Mouse (Mus musculus) stomach, postnatal 0 days (tissue): ENCODE measurements at regions not wholly inside any gene's neighbourhood (a gene's known extent, or its start where the extent isn't known, plus 50 kb on each side); places are given as distances from the start of the nearest gene placed in this dataset.
"Not testable (repeated sequence)": the region's sequence is repeated elsewhere in the genome, so short reads cannot be mapped to it uniquely, and the experiment has no call there.

Experiments used
- ATAC-seq: fragments of 200-750 bp; cut with Nextera tagmentation; 2 replicates; pipeline ENCODE4 v1.8.0; 2017; ENCODE audit not compliant: low FRiP score, low TSS enrichment
- DNase-seq: peaks from one replicate; pipeline ENCODE4 v3.0.0-alpha.2; 2016; ENCODE audit warnings: low spot score
- H3K27ac ChIP-seq: fragments of 300-500 bp; sonication (generic); replicated peaks from 2 replicates; pipeline ENCODE4 v1.5.1; 2014; ENCODE audit warnings: mild to moderate bottlenecking, control low read depth
- H3K27me3 ChIP-seq: fragments of 300-500 bp; sonication (generic); 2 replicates; pipeline ENCODE4 v1.6.1; 2014; ENCODE audit warnings: low read length; ENCODE audit not compliant: control insufficient read depth, insufficient read depth
- H3K36me3 ChIP-seq: fragments of 300-500 bp; sonication (generic); 2 replicates; pipeline ENCODE4 v1.6.1; 2014; ENCODE audit warnings: low read length, mixed read lengths; ENCODE audit not compliant: control insufficient read depth, insufficient read depth
- H3K4me1 ChIP-seq: fragments of 300-500 bp; sonication (generic); replicated peaks from 2 replicates; pipeline ENCODE4 v1.6.1; 2014; ENCODE audit warnings: antibody characterized with exemption; ENCODE audit not compliant: control insufficient read depth, insufficient read depth
- H3K4me2 ChIP-seq: fragments of 300-500 bp; sonication (generic); replicated peaks from 2 replicates; pipeline ENCODE4 v1.6.1; 2014; ENCODE audit warnings: low read depth, mild to moderate bottlenecking, control low read depth, moderate library complexity
- H3K4me3 ChIP-seq: fragments of 300-500 bp; sonication (generic); 2 replicates; pipeline ENCODE4 v1.5.1; 2014; ENCODE audit warnings: low read depth, low read length, control low read depth
- H3K9ac ChIP-seq: fragments of 300-500 bp; sonication (generic); 2 replicates; pipeline ENCODE4 v1.6.1; 2014; ENCODE audit warnings: mild to moderate bottlenecking, low read length, control low read depth, mixed read lengths
- H3K9me3 ChIP-seq: fragments of 300-500 bp; sonication (generic); 2 replicates; pipeline ENCODE4 v1.6.1; 2016; ENCODE audit warnings: low read length; ENCODE audit not compliant: control insufficient read depth
- CTCF ChIP-seq: IDR thresholded peaks from 2 replicates; pipeline ENCODE4 v1.5.1; 2016; ENCODE audit warnings: antibody characterized with exemption, low read depth, mild to moderate bottlenecking, moderate library complexity
- EP300 ChIP-seq: optimal IDR thresholded peaks from 2 replicates; pipeline ENCODE3; 2016; ENCODE audit warnings: antibody characterized with exemption
- WGBS: fragments of 180-500 bp; shearing (Covaris S2); extraction: QIAGEN DNeasy Blood & Tissue Kit; methylation state at CpG from one replicate; pipeline ENCODE4 v1.1.7; 2014; 5-methylcytosine and 5-hydroxymethylcytosine counted together

- TF ChIP-seq CTCF (no peak), EP300 (no peak)
- DNase-seq (no peak), ATAC-seq (no peak)
- no peak overlapping the region for H3K9ac ChIP-seq
- no peak overlapping the region for H3K4me2 ChIP-seq
- no peaks in the 10 kb centered on the region for H3K9me3 ChIP-seq
- no peaks in the 10 kb centered on the region for H3K4me1 ChIP-seq
- WGBS, result 78% methylated on average over 30 of the region's 30 CpGs
- H3K27me3 ChIP-seq, result no peaks in the 10 kb centered on the region
- no peaks in the 10 kb centered on the region for H3K36me3 ChIP-seq
- H3K4me3 ChIP-seq, result no peak overlapping the region
- no peak overlapping the region for H3K27ac ChIP-seq
These were observed 130.2 kb upstream of the Rhobtb1 start for GRCm38 (mm10) chr10:69020811-69021743.

GRCm38 (mm10) chr10:69033410-69033809, 117.8 kb upstream of the Rhobtb1 start:
- no peak for DNase-seq
- Histone ChIP-seq H3K4me1 (no peaks in the 10 kb centered on the region), H3K36me3 (no peaks in the 10 kb centered on the region), H3K4me2 (no peak overlapping the region), H3K4me3 (no peak overlapping the region), H3K27ac (no peak overlapping the region), H3K9ac (no peak overlapping the region), H3K9me3 (no peaks in the 10 kb centered on the region), H3K27me3 (no peaks in the 10 kb centered on the region)
- WGBS, result 77% methylated on average over 9 of the region's 9 CpGs
- no peak for ATAC-seq
- TF ChIP-seq EP300, result no peak
- no peak for TF ChIP-seq CTCF

DNA sequence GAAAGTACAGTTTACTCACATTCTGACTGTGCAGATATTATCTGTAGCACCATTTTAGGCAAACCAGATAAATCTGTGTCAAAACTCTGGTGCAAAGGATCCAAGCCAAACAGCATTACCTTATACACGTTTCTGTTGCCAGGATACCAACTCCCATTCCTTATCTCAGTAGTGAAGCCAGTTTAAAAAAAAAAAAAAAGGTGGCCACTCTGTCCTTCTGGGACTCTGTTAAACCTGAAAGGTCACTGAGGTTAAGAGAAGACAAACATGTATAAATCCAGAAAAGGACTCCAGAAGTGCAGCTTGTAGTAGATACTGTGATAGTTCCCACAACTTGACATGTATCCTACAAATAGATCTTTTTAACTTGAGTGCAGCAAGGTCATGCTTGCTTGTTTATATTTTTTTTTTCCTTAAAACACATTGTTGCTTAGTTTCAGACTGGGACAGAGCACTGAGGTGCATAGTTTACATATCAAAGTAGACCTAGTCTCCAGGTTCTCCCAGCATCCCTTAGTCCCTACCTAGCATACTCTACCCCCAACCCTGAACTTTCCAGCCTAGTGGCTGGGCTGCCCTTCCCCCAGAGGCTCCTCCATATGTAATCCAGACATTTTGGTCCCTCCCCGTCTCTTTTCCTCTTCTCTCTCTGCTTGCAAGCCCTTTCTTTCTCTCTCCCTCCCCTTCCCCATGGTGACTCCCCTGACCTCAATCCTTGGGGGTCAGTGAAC, 116.7 kb upstream of the Rhobtb1 start:
- no peak overlapping the region for H3K4me2 ChIP-seq
- DNase-seq, result no peak
- no peak overlapping the region for H3K4me3 ChIP-seq
- no peaks in the 10 kb centered on the region for H3K9me3 ChIP-seq
- no peaks in the 10 kb centered on the region for H3K27me3 ChIP-seq
- no peaks in the 10 kb centered on the region for H3K36me3 ChIP-seq
- TF ChIP-seq EP300 (no peak), CTCF (no peak)
- WGBS, result 44% methylated on average over 2 of the region's 2 CpGs
- H3K27ac ChIP-seq, result no peak overlapping the region
- ATAC-seq, result no peak
- no peak overlapping the region for H3K9ac ChIP-seq
- no peaks in the 10 kb centered on the region for H3K4me1 ChIP-seq

DNA sequence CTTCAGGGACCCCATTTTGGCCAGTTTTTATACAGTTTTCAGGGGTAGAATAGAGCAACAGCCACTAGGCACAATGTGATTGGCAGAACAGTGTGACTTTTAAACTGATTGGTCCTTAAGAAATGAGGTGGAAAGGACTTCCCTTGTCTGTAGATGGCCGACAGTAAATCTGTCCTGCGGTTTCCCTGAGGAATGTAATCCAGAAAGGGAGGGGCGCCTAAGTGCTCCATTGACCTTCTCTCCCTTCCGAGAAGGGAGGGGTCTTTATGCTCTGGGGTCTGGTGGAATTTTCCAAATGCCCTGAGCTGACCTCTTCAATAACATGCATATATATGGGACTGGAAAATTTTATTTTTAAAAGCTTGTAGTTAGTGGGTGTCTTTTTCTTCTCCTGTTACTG, 115.7 kb upstream of the Rhobtb1 start:
- not testable (repeated sequence) for H3K9me3 ChIP-seq, DNase-seq, ATAC-seq, H3K4me3 ChIP-seq, H3K4me1 ChIP-seq, H3K4me2 ChIP-seq, H3K27ac ChIP-seq, H3K36me3 ChIP-seq, H3K9ac ChIP-seq, H3K27me3 ChIP-seq
- WGBS, result 79% methylated on average over 4 of the region's 4 CpGs

DNA sequence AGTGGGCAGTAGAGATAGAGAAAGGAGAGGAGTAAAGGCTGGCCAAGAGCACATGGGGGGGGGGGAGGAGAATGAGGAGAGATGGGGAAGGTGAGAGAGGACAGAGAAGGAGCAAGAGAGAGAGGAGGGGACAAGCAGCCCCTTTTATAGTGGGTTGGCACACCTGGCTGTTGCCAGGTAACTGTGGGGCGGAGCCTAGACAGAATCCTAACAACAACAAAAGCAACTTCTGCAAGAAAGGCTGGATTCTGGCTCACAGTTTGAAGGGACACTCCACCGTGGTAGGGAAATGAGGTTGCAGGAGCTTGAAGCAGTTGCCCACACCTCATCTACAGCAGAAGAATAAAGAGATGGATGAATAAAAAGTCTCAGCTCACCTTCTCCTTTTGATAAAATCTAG, 115.1 kb upstream of the Rhobtb1 start:
- Histone ChIP-seq H3K9ac (no peak overlapping the region), H3K27me3 (no peaks in the 10 kb centered on the region), H3K27ac (no peak overlapping the region), H3K9me3 (no peaks in the 10 kb centered on the region), H3K4me3 (no peak overlapping the region), H3K4me2 (no peak overlapping the region), H3K4me1 (no peaks in the 10 kb centered on the region), H3K36me3 (no peaks in the 10 kb centered on the region)
- DNase-seq, result no peak
- no peak for ATAC-seq
- TF ChIP-seq CTCF, result no peak
- no peak for TF ChIP-seq EP300
- 95% methylated on average over 2 of the region's 2 CpGs for WGBS

DNA sequence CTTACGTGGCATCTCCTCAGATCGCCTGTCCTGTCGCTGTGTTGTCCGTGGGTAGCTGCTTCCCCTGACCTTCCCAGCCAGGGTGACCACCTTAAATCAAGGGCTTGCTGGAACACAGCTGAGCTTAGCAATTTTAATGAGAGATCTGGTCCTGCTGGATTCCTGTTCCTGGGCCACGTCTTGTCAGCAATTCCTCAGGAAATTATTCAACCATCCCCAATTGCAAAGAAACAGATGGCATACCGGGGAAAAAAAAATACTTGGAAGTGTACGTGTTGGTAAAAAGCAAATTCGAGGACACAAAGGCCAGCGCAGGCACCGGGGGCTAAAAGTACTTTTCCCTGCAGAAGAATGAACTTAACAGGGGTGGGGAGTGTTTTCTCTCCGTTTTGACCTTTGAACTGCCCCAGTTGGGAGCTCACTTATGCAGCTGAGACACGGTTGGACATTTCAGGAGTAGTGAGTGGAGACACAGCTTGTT, 107.0 kb upstream of the Rhobtb1 start:
- 37% methylated on average over 12 of the region's 12 CpGs for WGBS
- DNase-seq, result no peak
- H3K9me3 ChIP-seq, result no peaks in the 10 kb centered on the region
- H3K4me3 ChIP-seq, result no peak overlapping the region
- 0 out of 2 replicates have a peak, but pooled peaks cover 3% of the 10 kb centered on the region for H3K4me1 ChIP-seq
- TF ChIP-seq CTCF, result no peak
- TF ChIP-seq EP300, result no peak
- 0 out of 2 replicates have a peak overlapping the region, but pooled peaks have one; percentile 24 for H3K27ac ChIP-seq
- ATAC-seq, result no peak
- H3K36me3 ChIP-seq, result no peaks in the 10 kb centered on the region
- H3K9ac ChIP-seq, result no peak overlapping the region; the same call in 1 of the 2 replicates
- no peaks in the 10 kb centered on the region for H3K27me3 ChIP-seq
- H3K4me2 ChIP-seq, result no peak overlapping the region
